ENCODE assay signal across 20 mouse cellular contexts in the genomic region with DNA sequence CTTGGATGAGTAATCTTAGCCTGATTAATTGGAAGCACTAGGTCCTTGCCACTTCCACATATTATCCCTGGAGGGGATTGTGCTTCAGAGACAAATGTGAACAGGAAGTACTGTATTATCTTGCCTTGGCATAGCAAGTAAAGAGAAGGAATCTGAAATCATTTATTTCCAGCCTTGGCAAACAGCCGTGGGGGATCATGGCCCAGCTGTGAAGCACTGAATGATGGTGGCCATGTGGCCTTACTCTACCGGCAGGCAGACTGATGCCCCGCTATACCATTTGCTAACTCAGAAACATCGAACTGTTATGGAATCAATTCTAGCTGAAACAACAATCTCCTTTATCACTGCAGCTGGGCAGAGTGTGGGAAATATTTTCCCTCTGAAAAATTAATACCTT.
DNase-seq lines count a peak whose midpoint lies in the region; ATAC-seq and TF ChIP-seq lines count a peak whose summit lies in the region.
"Had no signal": no experiment of that assay in that cellular context is flagged by ENCODE, and none has a peak within 500 bp of the region (broad histone marks: within the 10 kb centered on the region; RNA-seq: fewer than 3 reads in every experiment).

No protein-coding gene starts in this region.

- TF ChIP-seq EP300 in heart, adult 2 months (IDR thresholded peaks at IDR 0.05; ENCODE audit: insufficient read depth, low read depth, low read length) = no peak

- TF ChIP-seq CTCF in heart, adult 2 months (IDR thresholded peaks at IDR 0.05) = no peak
- TF ChIP-seq CTCF in lung, embryonic 14.5 days (IDR thresholded peaks at IDR 0.05; ENCODE audit: low read depth) = no peak
- no peak for TF ChIP-seq CTCF in thymus, adult 2 months (IDR thresholded peaks at IDR 0.05; ENCODE audit: borderline replicate concordance, control insufficient read depth, extremely low read depth, insufficient read depth, low read length, poor library complexity)

- ATAC-seq in kidney, embryonic 16.5 days (ENCODE audit: low FRiP score, low TSS enrichment) = 0 out of 2 replicates have a peak, but pooled peaks have one; percentile 44
- no peak for ATAC-seq in lung, embryonic 14.5 days (ENCODE audit: insufficient read depth)
- ATAC-seq: CD4-positive, CD25-positive, alpha-beta regulatory T cell, adult 4 months; forebrain, embryonic 16.5 days had no signal

- no peaks in the 10 kb centered on the region for H3K4me1 ChIP-seq in heart, adult 2 months (ENCODE audit: control insufficient read depth, insufficient read depth, low read length)
- no peaks in the 10 kb centered on the region for H3K4me1 ChIP-seq in kidney, embryonic 16.5 days (ENCODE audit: insufficient read depth, low read length)
- no peaks in the 10 kb centered on the region for H3K4me1 ChIP-seq in lung, embryonic 14.5 days (ENCODE audit: insufficient read depth)
- no peaks in the 10 kb centered on the region for H3K4me1 ChIP-seq in thymus, adult 2 months (replicated peaks; ENCODE audit: control insufficient read depth, insufficient read depth, low read length)
- H3K4me1 ChIP-seq: embryonic facial prominence, embryonic 12.5 days; heart, embryonic 12.5 days had no signal

- DNase-seq in heart, adult 11 months = peak; percentile 86
- no peak for DNase-seq in heart, adult 2 months
- DNase-seq in kidney, postnatal 25 days = no peak
- DNase-seq in lung, embryonic 14.5 days = peak; percentile 26
- no peak for DNase-seq in lung, adult 18-20 months
- peak; percentile 7 for DNase-seq in mesoderm, embryonic 11.5 days (ENCODE audit: low read depth, low spot score)
- DNase-seq in thymus, adult 2 months = no peak
- DNase-seq: adrenal gland, adult 8-10 months; B cell, adult 2 months; cerebellum, adult 2 months; cerebellum, postnatal 25 days; gastrocnemius, postnatal 10 days had no signal

- H3K36me3 ChIP-seq in heart, adult 2 months (ENCODE audit: control insufficient read depth, insufficient read depth, low read length) = no peaks in the 10 kb centered on the region
- H3K36me3 ChIP-seq in kidney, embryonic 16.5 days (ENCODE audit: insufficient read depth, low read length) = no peaks in the 10 kb centered on the region
- no peaks in the 10 kb centered on the region for H3K36me3 ChIP-seq in lung, embryonic 14.5 days (ENCODE audit: insufficient read depth)
- no peaks in the 10 kb centered on the region for H3K36me3 ChIP-seq in thymus, adult 2 months (ENCODE audit: control insufficient read depth, insufficient read depth, low read length)
- H3K36me3 ChIP-seq: embryonic facial prominence, embryonic 12.5 days; forebrain, embryonic 12.5 days; G1E; heart, embryonic 12.5 days; hindbrain, embryonic 10.5 days had no signal

- H3K79me2 ChIP-seq in heart, adult 2 months (replicated peaks; ENCODE audit: control insufficient read depth, insufficient read depth, low read length) = no peaks in the 10 kb centered on the region

- TF ChIP-seq POLR2A in heart, adult 2 months (IDR thresholded peaks at IDR 0.05; ENCODE audit: insufficient read depth, low read depth, low read length) = no peak
- TF ChIP-seq POLR2A in thymus, adult 2 months (IDR thresholded peaks at IDR 0.05; ENCODE audit: control insufficient read depth, extremely low read depth, insufficient read depth, low read length, poor library complexity) = no peak

- H3K27me3 ChIP-seq in heart, adult 2 months (ENCODE audit: control insufficient read depth, insufficient read depth, low read length) = no peaks in the 10 kb centered on the region
- no peaks in the 10 kb centered on the region for H3K27me3 ChIP-seq in kidney, embryonic 16.5 days (ENCODE audit: insufficient read depth, low read length)
- no peaks in the 10 kb centered on the region for H3K27me3 ChIP-seq in lung, embryonic 14.5 days (ENCODE audit: insufficient read depth, low read length)
- H3K27me3 ChIP-seq in thymus, adult 2 months (ENCODE audit: control insufficient read depth, insufficient read depth, low read length) = no peaks in the 10 kb centered on the region
- H3K27me3 ChIP-seq: embryonic facial prominence, embryonic 12.5 days; forebrain, embryonic 12.5 days; heart, embryonic 12.5 days had no signal

- H3K9ac ChIP-seq in heart, adult 2 months (ENCODE audit: low read depth, low read length) = no peak overlapping the region
- no peak overlapping the region for H3K9ac ChIP-seq in kidney, embryonic 16.5 days (replicated peaks; ENCODE audit: low read length)
- H3K9ac ChIP-seq in lung, embryonic 14.5 days = no peak overlapping the region
- H3K9ac ChIP-seq: embryonic facial prominence, embryonic 12.5 days; forebrain, embryonic 12.5 days; heart, embryonic 12.5 days had no signal

- WGBS in heart, adult 2 months = 65% methylated on average over 4 of the region's 4 CpGs
- WGBS in kidney, embryonic 16.5 days = 68% methylated on average over 4 of the region's 4 CpGs
- 48% methylated on average over 4 of the region's 4 CpGs for WGBS in lung, embryonic 14.5 days
- 84% methylated on average over 4 of the region's 4 CpGs for WGBS in thymus, adult 2 months

- intact Hi-C loops in heart, adult 2 months (cut with DNase I) = no loop called here

- no peaks in the 10 kb centered on the region for H3K9me3 ChIP-seq in kidney, embryonic 16.5 days (ENCODE audit: low read length)
- no peaks in the 10 kb centered on the region for H3K9me3 ChIP-seq in lung, embryonic 14.5 days (ENCODE audit: low read depth, low read length)
- H3K9me3 ChIP-seq: embryonic facial prominence, embryonic 12.5 days; forebrain, embryonic 12.5 days; heart, embryonic 12.5 days; hindbrain, embryonic 10.5 days had no signal

- no peak overlapping the region for H3K4me2 ChIP-seq in kidney, embryonic 16.5 days (replicated peaks; ENCODE audit: low read depth, low read length)
- H3K4me2 ChIP-seq in lung, embryonic 14.5 days = no peak overlapping the region
- H3K4me2 ChIP-seq: embryonic facial prominence, embryonic 12.5 days; forebrain, embryonic 12.5 days; heart, embryonic 12.5 days had no signal

- H3K4me3 ChIP-seq in heart, adult 2 months = no peak overlapping the region
- H3K4me3 ChIP-seq in kidney, embryonic 16.5 days (ENCODE audit: low read length) = no peak overlapping the region
- H3K4me3 ChIP-seq in lung, embryonic 14.5 days (ENCODE audit: low read depth, low read length) = no peak overlapping the region
- H3K4me3 ChIP-seq in thymus, adult 2 months (ENCODE audit: control insufficient read depth, insufficient read depth, low read length) = no peak overlapping the region
- H3K4me3 ChIP-seq: embryonic facial prominence, embryonic 12.5 days; forebrain, embryonic 12.5 days; heart, embryonic 12.5 days; hindbrain, embryonic 10.5 days had no signal

- no peak overlapping the region for H3K27ac ChIP-seq in heart, adult 2 months
- no peak overlapping the region for H3K27ac ChIP-seq in kidney, embryonic 16.5 days (ENCODE audit: low read length)
- H3K27ac ChIP-seq in lung, embryonic 14.5 days (ENCODE audit: low read depth) = no peak overlapping the region
- H3K27ac ChIP-seq in thymus, adult 2 months (ENCODE audit: control insufficient read depth, insufficient read depth, low read length) = no peak overlapping the region
- H3K27ac ChIP-seq: embryonic facial prominence, embryonic 12.5 days; forebrain, embryonic 12.5 days; hindbrain, embryonic 10.5 days had no signal

Comparison
In these comparisons a context has a peak if more than half of its experiments do, and no peak if none do; other contexts are left out.
1. DNase-seq: peak in heart, adult 11 months (single experiment), lung, embryonic 14.5 days (single experiment) and mesoderm, embryonic 11.5 days (single experiment); none in heart, adult 2 months (0 of 2), kidney, postnatal 25 days (0 of 2), lung, adult 18-20 months (0 of 2) and thymus, adult 2 months (single experiment).